Mouse (Mus musculus) urinary bladder, adult 18-20 months (tissue): ENCODE measurements at regions not wholly inside any gene's neighbourhood (a gene's known extent, or its start where the extent isn't known, plus 50 kb on each side); places are given as distances from the start of the nearest gene placed in this dataset.
"Not testable (repeated sequence)": the region's sequence is repeated elsewhere in the genome, so short reads cannot be mapped to it uniquely, and the experiment has no call there.

Source experiments
- DNase-seq, 2 experiments: peaks; one replicate each; pipeline ENCODE4 v3.0.0; 2022; ENCODE audit warnings: low spot score in 2 of 2, mixed read lengths in 2 of 2

- peak in 1 of 2 experiments; percentile 0 for DNase-seq
Observed at GRCm38 (mm10) chr12:18207941-18208340, 306.4 kb upstream of the 5730507C01Rik start.

GRCm38 (mm10) chr12:18216432-18216926, 297.8 kb upstream of the 5730507C01Rik start:
- not testable (repeated sequence) for DNase-seq

- DNase-seq, result no peak
Observed at GRCm38 (mm10) chr12:18224516-18224915, 289.8 kb upstream of the 5730507C01Rik start.

- no peak for DNase-seq
Observed at GRCm38 (mm10) chr12:18226691-18227090, 287.6 kb upstream of the 5730507C01Rik start.

GRCm38 (mm10) chr12:18231896-18232295, 282.4 kb upstream of the 5730507C01Rik start:
- not testable (repeated sequence) for DNase-seq

GRCm38 (mm10) chr12:18236330-18236729, 278.0 kb upstream of the 5730507C01Rik start:
- DNase-seq, result not testable (repeated sequence)

- no peak for DNase-seq
Observed at GRCm38 (mm10) chr12:18237549-18237948, 276.8 kb upstream of the 5730507C01Rik start.
